Mouse (Mus musculus): ENCODE data around the gene Mlh1.

Mlh1 gene

DNA sequence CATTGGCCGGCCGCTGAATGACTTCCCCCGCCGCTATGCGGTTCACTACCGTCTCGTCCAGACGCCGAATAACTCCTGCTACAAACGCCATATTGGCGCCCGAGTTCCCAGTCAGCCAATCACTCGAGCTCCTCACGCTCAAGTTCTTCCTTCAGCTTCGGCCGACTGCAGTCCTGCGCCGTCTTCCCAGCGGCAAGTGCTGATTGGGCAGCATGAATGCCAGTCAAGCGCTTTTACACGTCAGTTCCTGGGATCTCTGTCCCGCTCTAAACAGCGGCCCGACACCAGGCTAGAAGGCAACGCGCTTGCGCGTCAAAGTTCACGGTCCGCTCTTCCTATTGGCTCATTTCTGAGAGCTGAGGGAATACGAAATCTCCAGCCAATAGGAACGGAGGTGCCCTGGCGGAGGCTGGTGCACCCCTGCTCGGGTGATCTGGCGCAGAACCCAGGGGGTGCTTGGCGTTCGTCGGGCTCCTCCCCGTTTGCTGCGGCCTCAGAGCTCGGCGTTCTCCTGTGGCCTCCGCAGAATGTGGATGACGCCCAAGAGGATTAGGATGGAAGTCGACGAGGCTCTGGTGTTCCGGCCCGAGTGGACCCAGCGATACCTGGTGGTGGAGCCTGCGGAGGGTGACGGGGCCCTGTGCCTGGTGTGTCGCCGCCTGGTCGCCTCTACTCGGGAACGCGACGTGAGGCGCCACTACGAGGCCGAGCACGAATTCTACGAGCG lies at the start of gene Mlh1, which contains the start of gene Epm2aip1:
TSS of gene Mlh1 (minus strand) at position 358 of the 727 bp plus-strand sequence.
TSS of gene Epm2aip1 (plus strand) at position 496 of the 727 bp plus-strand sequence.
- DNase-seq, result peak; percentile 100

- no peak for DNase-seq
Measured at GRCm38 (mm10) chr9:111320912-111321311, 49.3 kb upstream of the Mlh1 start.

DNA sequence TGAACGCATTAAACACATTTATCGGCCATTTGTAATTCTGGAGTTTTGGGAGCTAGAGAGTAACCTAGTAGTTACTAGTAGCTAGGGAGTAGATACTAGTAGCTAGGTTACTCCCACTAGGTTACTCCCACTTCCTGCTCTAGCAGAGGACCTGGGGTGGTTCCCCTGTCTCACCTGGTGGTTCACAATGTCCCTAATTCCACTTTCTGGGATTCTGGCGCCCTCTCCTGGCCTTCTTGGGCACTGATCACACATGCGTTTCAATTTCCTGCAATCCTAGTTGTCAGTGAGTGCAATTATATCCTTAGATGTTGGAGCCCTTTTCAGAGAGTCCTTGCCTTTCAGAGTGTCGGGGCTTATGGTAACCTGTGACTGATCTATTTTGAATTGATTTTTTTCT lies 42.6 kb upstream of the Mlh1 start:
- peak; percentile 53 to 73 for DNase-seq

GRCm38 (mm10) chr9:111313793-111314192 lies 42.2 kb upstream of the Mlh1 start:
- DNase-seq, result no peak

DNA sequence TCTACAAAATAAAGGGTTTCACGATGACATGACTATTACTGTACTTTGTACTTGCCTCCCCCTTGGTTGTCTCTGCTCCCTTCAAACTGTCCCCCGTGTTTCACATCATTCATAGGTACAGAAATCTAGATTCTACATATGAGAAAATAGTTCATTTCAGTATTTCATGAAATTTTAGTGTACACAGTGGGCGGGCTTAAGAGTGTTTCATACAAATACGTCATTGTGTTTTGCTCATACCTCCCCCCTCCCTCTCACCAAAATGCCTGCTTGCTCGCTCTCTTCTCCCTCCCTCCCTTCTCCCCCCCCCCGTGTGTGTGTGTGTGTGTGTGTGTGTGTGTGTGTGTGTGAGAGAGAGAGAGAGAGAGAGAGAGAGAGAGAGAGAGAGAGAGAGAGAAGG lies 41.7 kb upstream of the Mlh1 start:
- DNase-seq, result no peak

- DNase-seq, result peak; percentile 34 to 38
Measured at GRCm38 (mm10) chr9:111312442-111313141, 41.0 kb upstream of the Mlh1 start.

DNA sequence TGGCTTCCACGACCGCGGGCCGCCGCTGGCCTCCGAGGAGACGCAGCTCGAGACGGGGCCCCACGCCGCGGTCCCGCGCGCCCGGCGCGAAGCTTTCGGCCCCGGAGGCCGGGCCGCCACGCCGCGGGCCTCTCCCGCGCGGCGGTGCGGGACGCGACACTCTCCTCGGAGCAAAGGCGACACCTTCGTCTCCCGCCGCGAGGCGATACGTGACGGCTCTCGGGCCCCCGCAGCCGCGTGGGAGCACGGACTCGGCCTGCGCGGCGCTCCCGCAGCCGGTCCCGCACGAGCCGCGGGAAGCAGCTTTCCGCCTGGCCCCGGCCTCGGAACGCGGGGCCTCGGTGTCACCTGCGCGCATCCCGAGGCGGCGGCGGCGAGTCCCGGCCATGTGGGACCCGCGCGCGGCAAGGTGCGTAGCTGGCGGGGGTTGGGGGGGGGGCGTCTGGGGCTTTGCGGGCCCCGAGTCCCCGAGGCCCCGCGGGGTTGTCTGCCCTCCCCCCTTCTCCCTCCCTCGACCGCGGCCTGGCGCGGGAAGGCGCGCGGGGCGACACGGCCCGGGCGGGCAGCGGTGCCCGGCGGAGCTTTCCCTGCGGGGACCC lies 40.4 kb upstream of the Mlh1 start:
- DNase-seq, result peak; percentile 35 to 37

GRCm38 (mm10) chr9:111311031-111311842 lies 39.6 kb upstream of the Mlh1 start, which contains the start of gene Trank1:
Gene Trank1, plus strand, starts transcription at chr9:111311739.
- DNase-seq, result peak in 1 of 2 experiments; percentile 43

GRCm38 (mm10) chr9:111306142-111306541 lies 34.6 kb upstream of the Mlh1 start:
- no peak for DNase-seq

DNA sequence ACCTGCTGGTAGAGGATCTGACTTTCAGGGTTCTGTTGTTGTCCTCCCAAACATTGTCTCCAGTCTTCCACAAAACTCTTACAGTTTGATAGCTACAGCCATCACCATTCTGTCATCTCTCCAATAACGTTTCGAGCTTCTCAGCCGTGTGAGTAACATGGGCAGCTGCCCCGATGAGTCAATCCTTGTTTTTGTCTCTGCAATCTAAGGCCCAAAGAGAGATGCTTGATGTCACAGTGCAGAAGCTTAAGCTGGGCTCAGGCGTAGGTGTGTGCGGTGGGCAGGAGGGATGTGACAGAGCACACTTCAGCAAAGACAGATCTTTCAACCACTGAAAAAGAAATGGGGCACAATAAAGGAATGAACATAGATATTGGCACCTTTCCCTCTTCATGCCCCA lies 32.4 kb upstream of the Mlh1 start:
- no peak for DNase-seq

GRCm38 (mm10) chr9:111302196-111302831 lies 30.7 kb upstream of the Mlh1 start:
- no peak for DNase-seq

DNA sequence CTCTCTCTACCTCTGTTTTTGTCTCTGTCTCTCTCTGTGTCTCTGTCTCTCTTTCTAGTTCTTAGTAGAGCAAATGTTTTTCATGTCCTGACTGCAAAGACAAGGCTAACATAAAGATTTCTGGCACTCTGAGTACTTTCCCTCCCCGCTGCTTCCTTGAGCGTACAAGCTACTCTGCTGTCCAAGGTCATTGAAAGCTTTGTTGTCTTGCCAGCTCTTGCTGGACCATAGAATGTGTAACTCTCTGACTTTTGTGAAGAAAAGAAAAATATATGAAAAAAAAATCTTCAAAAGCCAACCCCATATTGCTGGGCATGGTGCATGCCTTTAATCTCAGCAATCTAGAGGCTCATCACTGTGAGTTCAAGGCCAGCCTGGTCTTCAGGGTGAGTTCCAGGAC lies 27.0 kb upstream of the Mlh1 start:
- DNase-seq, result no peak

- no peak for DNase-seq
Measured at GRCm38 (mm10) chr9:111296433-111296832, 24.8 kb upstream of the Mlh1 start.

- no peak for DNase-seq
Measured at GRCm38 (mm10) chr9:111295323-111295722, 23.7 kb upstream of the Mlh1 start.

DNA sequence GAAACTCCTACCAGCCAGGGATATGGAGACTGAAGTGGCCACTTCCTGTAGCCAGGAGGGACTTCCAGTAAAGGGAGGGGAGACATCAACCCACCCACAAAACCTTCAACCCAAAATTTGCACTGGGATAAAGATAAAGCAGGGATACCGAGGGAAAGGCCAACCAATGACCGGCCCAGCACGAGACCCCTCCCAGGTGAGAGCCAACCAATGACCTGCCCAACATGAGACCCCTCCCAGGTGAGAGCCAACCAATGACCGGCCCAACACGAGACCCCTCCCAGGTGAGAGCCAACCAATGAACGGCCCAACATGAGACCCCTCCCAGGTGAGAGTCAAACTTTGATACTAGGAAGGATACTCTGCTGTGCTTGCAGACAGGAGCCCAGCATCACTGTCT lies 23.3 kb upstream of the Mlh1 start:
- DNase-seq, result no peak

DNA sequence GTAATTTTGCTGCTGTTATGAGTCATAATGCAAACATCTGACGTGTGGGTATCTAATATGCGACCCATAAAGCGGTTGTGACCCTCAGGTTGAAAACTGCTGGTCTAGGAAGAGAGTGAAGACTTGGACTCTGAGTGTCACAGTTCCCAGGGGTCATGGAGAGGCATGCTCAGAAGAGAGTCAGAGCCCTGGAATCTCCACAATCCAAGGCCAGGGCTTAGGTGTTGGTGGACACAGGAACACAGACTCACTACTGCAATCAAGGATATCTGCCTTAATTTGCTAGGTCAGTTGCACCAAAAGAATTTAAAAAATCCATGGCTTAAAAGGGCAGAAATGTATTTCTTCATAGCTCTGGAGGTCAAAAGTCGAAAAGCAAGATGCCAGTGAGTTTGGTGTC lies 21.6 kb upstream of the Mlh1 start:
- DNase-seq, result no peak

- no peak for DNase-seq
Measured at GRCm38 (mm10) chr9:111290539-111291100, 19.0 kb upstream of the Mlh1 start.

DNA sequence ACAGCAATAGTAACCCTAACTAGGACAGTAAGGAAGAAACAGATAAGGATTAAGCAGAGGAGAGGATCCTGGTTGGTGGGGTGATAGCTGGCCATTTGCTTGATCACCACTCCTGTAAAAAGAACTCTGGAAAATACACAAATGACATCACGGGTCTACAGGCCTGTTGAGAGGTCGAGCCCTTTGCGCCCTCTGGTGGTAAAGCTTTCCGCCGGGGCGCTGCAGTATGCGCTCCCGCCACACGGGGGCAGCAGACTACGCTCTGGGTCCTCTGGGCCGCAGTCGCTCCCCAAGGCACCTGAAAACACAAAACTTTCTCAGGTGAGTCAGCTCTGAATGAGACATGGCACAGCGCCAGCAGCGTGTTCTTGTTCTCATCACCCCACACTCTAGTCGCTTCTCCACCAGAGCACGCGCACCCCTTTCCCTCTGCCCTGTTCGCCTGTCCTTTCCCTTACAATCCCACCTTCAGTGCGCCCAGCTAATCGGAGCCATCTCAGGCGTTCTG lies 18.3 kb upstream of the Mlh1 start:
- DNase-seq, result peak; percentile 93 to 94

- peak in 1 of 2 experiments; percentile 13 for DNase-seq
Measured at GRCm38 (mm10) chr9:111289294-111289831, 17.8 kb upstream of the Mlh1 start.

DNA sequence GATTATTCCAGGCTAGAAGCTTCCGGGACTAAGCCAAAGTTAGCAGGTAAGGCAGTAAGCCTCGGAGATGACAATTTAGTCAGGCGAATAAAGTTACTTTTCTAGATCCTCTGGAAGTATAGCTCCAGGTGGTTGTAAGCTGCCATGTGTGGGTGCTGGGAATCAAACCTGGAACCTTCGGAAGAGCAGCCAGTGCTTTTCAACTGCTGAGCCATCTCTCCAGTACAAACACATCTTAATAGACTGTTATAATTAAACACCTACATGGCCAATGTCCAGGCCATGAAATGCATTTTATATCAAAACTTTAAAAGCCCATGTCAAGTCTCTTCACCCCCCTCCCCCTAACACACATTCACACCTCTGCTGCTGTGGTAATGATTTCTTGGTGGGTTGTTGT lies 16.4 kb upstream of the Mlh1 start:
- DNase-seq, result no peak

DNA sequence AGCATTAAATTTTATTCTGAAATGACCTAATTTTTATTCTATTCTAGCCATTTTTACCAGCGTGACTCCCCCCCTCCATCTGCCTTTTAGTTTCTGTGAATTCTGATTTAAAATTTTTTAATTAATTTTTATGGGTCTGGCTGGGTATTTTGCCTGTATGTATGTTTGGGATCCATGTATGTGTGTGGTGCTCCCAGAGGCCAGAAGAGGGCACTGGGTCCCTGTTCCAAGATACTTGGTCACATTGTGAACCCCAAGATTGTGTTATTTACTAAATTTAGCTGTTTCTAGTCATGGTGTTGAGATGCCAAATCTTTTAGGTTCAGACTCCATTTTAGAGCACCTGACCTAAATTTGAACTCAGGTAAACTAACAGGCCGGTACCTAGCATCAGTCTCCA lies 14.9 kb upstream of the Mlh1 start:
- DNase-seq, result no peak

GRCm38 (mm10) chr9:111285676-111286075 lies 14.1 kb upstream of the Mlh1 start:
- no peak for DNase-seq
